Mouse (Mus musculus): ENCODE measurements at regions not wholly inside any gene's neighbourhood (a gene's known extent, or its start where the extent isn't known, plus 50 kb on each side); places are given as distances from the start of the nearest gene placed in this dataset.

GRCm38 (mm10) chr8:8562268-8562667, 98.8 kb downstream of the Efnb2 start:
- intact Hi-C loops (cut with DNase I): no loop called here
- DNase-seq: no peak

GRCm38 (mm10) chr8:8558050-8558449, 103.0 kb downstream of the Efnb2 start:
- no peak for DNase-seq
- intact Hi-C loops (cut with DNase I): no loop called here

- no peak for DNase-seq
- intact Hi-C loops (cut with DNase I): no loop called here
Observed at GRCm38 (mm10) chr8:8556152-8556551, 104.9 kb downstream of the Efnb2 start.

GRCm38 (mm10) chr8:8554691-8555090, 106.4 kb downstream of the Efnb2 start:
- DNase-seq: no peak
- intact Hi-C loops (cut with DNase I): no loop called here

- intact Hi-C loops (cut with DNase I): no loop called here
- no peak for DNase-seq
Observed at GRCm38 (mm10) chr8:8552779-8553178, 108.3 kb downstream of the Efnb2 start.

- no peak for DNase-seq
- intact Hi-C loops (cut with DNase I): no loop called here
Observed at GRCm38 (mm10) chr8:8536626-8537025, 124.4 kb downstream of the Efnb2 start.

- DNase-seq: no peak
- intact Hi-C loops (cut with DNase I): no loop called here
Observed at GRCm38 (mm10) chr8:8534787-8535186, 126.3 kb downstream of the Efnb2 start.

- intact Hi-C loops (cut with DNase I): no loop called here
- DNase-seq: no peak
Observed at GRCm38 (mm10) chr8:8532907-8533306, 128.1 kb downstream of the Efnb2 start.

GRCm38 (mm10) chr8:8530540-8530939, 130.5 kb downstream of the Efnb2 start:
- no peak for DNase-seq
- intact Hi-C loops (cut with DNase I): no loop called here

- intact Hi-C loops (cut with DNase I): no loop called here
Observed at GRCm38 (mm10) chr8:8521532-8521931, 139.5 kb downstream of the Efnb2 start.

GRCm38 (mm10) chr8:8519772-8520191, 141.3 kb downstream of the Efnb2 start:
- intact Hi-C loops (cut with DNase I): no loop called here
- no peak for DNase-seq

More at GRCm38 (mm10) chr8:8521532-8521931, 139.5 kb downstream of the Efnb2 start:
- no peak for DNase-seq

GRCm38 (mm10) chr8:8517599-8517998, 143.4 kb downstream of the Efnb2 start:
- intact Hi-C loops (cut with DNase I): no loop called here
- no peak for DNase-seq

GRCm38 (mm10) chr8:8516272-8516671, 144.8 kb downstream of the Efnb2 start:
- intact Hi-C loops (cut with DNase I): no loop called here
- no peak for DNase-seq

- DNase-seq: no peak
- intact Hi-C loops (cut with DNase I): no loop called here
Observed at GRCm38 (mm10) chr8:8499921-8500320, 161.1 kb downstream of the Efnb2 start.

GRCm38 (mm10) chr8:8498753-8499152, 162.3 kb downstream of the Efnb2 start:
- intact Hi-C loops (cut with DNase I): no loop called here

GRCm38 (mm10) chr8:8495472-8495871, 165.6 kb downstream of the Efnb2 start:
- intact Hi-C loops (cut with DNase I): no loop called here
- no peak for DNase-seq

More at GRCm38 (mm10) chr8:8498753-8499152, 162.3 kb downstream of the Efnb2 start:
- DNase-seq: no peak

GRCm38 (mm10) chr8:8494281-8494680, 166.8 kb downstream of the Efnb2 start:
- no peak for DNase-seq
- intact Hi-C loops (cut with DNase I): no loop called here

- no peak for DNase-seq
- intact Hi-C loops (cut with DNase I): no loop called here
Observed at GRCm38 (mm10) chr8:8491908-8492307, 169.1 kb downstream of the Efnb2 start.

- intact Hi-C loops (cut with DNase I): no loop called here
- no peak for DNase-seq
Observed at GRCm38 (mm10) chr8:8489784-8490183, 171.3 kb downstream of the Efnb2 start.

GRCm38 (mm10) chr8:8488695-8489571, 172.1 kb downstream of the Efnb2 start:
- intact Hi-C loops (cut with DNase I): no loop called here
- peak; percentile 23 to 43 for DNase-seq

- no peak for DNase-seq
- intact Hi-C loops (cut with DNase I): no loop called here
Observed at GRCm38 (mm10) chr8:8488191-8488694, 172.8 kb downstream of the Efnb2 start.

- intact Hi-C loops (cut with DNase I): no loop called here
- no peak for DNase-seq
Observed at GRCm38 (mm10) chr8:8487706-8488105, 173.3 kb downstream of the Efnb2 start.

Measured in gastrocnemius, postnatal 36 days (tissue).